Mouse (Mus musculus): ENCODE measurements around the gene Sirt7. TPM values are rescaled to one million over a fixed set of nuclear protein-coding genes. Genes with fewer than 3 reads are reported as not detected.

The Sirt7 gene
- total RNA-seq (2014; fragmentation: Nextera tagmentation) (62.8 and 79.3 TPM in 2 replicates), total RNA-seq (2017) (39.8 and 48.3 TPM in 2 replicates)

DNA sequence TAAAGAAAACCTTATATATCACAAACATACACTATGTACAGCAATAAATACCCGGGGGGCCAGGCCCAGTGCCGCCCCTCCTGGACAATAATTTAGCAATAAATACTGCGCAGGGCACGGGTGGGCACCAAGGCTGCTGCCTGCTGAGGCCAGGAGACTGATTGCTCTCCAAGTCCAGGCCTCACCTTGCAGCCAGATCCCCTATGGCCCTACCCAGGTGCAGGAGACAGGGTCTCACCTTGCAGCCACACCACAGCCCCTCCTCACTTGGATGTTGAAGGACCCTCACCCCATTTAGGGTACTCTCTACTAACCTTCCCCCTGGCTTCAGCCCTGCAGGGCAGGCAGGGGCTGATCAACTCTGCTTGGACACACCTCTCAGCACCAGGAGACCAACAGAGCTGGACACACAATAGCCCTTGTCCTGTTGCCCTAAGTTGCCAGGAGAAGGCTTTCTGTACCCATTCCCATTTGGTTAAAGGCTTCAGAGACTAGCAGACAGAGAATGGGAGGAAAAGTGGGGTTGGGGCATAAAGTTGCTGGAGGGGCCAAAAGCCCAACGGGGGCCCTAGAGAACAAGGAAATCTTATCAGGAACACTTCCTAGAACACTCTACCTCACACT, at the start of gene Sirt7:
Gene Sirt7 (minus strand): TSS at position 89 of the 624 bp plus-strand sequence.
- ATAC-seq (replicated peaks; ENCODE audit: low FRiP score, low TSS enrichment, poor library complexity, severe bottlenecking) = no peak

DNA sequence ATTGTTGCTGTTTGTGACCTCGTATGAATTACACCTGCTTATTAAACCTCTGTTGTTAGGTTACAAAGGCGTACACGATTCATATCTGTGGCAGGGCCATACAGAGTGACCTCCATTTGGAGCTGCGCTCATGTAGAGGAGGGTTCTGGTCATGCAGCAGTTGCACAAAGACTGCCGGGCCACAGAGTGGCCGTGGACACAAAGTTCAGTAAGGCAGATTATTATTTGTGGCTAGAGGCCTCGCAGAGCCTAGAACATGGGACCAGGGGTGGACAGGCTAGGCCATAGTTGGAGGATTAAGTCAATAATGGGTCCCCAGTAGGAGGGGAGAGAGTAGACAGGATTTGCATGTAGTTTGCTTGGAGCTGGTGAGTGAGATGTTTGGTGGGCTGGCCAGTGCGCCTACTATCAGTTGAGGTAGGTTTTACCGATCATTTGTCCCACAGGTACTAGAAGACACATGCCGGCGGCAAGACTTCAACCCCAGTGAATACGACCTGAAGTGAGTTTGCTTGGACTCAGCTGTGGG, 48.6 kb upstream of the Sirt7 start:
- ATAC-seq (replicated peaks; ENCODE audit: low FRiP score, low TSS enrichment, poor library complexity, severe bottlenecking) = peak; percentile 36

DNA sequence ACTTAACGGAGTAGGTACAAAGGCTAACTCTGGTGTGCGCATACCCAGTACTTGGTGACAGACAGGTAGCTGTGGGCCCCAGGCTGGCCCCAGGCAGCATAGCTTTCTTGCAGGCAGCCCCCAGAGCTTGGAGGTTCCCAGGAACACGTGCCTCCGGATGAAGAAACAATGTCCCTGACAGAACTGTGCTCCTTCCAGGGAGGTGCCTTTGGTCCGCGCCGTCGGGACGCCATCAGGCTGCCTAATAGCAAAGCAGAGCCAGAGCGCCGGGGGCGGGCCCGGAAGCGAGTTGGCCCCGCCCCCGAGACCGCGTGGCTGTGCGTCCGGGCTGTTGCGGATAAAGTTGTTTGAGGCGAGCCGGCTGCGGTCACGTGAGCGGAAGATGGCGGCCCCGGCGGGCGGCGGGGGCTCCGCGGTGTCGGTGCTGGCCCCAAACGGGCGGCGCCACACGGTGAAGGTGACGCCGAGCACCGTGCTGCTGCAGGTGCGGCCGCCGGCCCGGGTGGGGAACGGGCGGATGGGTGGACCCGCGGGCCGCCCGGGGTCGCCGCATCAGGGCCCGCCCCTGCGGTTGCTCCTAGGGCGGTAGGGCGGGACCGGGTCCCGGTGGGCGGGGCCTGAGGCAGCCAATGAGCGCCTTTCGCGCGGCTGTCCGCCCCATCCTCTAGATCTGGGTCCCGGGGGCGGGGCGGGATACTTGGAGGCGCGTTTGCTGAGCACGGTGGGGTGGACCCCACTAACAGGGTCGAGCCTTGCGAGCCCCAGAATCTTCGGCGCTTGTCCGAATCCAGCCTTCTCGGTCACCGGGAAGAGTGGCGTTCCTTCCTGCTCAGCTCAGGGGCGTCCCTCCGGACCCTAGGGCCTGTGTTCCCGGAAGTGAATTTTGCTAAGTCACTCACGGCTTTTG, 47.9 kb upstream of the Sirt7 start, which contains the start of gene Aspscr1:
Gene Aspscr1 (plus strand): TSS at position 287 of the 907 bp plus-strand sequence.
- peak; percentile 95 for ATAC-seq (replicated peaks; ENCODE audit: low FRiP score, low TSS enrichment, poor library complexity, severe bottlenecking)

DNA sequence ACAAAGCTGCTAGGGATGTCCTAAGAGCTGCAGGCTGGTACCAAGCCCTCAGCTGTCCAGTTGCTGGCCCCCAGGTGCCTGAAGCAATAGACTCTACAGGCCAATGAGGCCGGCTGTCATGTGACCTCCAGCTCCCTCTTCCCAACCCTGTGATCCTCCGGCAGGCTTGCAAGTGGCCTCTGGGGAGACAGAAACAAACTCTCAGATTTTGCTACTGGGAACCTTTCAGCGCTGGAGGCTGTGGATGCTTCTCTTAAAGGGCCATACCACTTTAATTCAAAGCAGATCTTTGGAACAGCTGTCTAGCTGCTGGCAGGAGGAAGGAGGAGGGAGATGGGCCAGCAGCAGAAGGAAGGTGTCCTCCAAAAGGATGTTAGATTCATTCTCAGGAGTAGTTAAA, 41.6 kb upstream of the Sirt7 start:
- no peak for ATAC-seq (replicated peaks; ENCODE audit: low FRiP score, low TSS enrichment, poor library complexity, severe bottlenecking)

DNA sequence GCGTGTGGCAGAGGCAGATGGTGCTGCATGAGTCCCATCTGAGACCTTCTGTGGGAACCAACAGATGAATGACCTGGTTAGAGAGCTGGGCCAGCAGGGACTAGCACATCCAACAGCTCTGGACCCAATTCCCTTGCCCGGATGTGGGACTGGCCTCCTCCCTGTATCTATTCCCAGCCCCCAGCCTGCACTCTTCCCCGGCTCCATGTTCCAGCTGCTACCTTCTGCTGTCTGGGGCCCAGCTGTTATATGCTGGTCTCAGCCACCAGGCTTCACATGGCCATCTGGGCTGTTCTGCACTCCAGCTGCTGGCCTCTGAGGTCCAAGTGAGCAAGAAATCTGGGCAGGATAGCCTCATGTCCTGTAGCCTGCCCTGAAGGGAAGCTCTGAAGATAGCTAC, 40.4 kb upstream of the Sirt7 start:
- ATAC-seq (replicated peaks; ENCODE audit: low FRiP score, low TSS enrichment, poor library complexity, severe bottlenecking) = no peak

DNA sequence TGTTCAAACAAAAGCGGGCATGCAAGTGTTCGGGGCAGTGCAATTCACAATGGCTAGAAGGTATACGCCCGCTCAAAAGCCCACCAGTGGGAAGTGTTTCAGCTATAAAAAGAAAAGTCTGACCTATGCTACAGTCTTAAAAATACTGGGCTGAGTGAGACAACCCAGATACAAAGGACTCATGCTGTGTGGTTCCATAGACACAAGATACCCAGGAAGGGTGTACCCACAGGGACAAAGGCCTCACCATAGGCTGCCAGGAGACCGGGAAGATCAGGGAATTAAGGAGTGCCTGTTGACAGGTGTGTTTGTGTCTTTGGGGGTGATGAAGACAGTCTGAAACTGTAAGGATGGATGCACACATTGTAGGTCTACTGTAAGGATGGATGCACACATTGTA, 38.7 kb upstream of the Sirt7 start:
- no peak for ATAC-seq (replicated peaks; ENCODE audit: low FRiP score, low TSS enrichment, poor library complexity, severe bottlenecking)

DNA sequence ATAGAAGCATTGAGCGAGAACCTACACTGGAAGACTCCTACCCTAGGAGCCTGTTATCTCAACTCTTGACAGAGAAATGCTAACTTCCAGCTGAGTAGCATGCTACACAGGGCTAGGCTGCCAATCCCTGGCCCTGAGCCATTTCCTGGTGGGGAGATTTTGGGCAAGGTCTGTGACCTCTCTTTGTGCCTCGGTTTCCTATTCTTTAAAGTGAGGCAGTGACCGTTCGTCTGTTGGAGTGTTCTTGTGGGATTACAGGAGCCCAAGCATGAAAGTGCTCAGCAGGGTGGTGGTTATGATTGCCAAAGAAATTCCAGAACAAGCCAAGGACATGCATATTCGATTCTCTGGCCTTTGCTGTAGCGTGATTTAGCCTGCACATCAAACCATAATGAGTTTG, 37.7 kb upstream of the Sirt7 start:
- ATAC-seq (replicated peaks; ENCODE audit: low FRiP score, low TSS enrichment, poor library complexity, severe bottlenecking) = no peak

DNA sequence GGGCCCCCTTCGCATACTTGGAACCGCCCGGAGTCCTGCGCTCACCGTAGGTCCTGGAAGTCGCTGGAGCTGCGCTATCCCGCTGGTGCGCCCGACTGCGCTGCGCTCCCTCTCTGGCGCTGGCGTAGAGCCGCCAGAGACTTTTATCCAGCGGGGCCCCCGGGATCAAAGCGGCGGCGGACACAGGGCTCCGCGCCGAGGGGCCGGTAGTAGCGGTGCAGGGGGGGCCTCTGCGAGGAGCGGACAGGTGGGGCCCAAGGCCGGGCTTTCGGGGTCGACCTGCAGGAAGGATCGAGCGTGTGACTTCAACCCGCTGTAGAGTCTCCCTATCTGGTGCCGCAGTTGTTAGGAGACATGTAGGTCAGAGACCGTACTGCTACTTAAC, 36.0 kb upstream of the Sirt7 start, which contains the start of gene Notum:
Gene Notum (minus strand): TSS at position 100 of the 385 bp plus-strand sequence.
- no peak for ATAC-seq (replicated peaks; ENCODE audit: low FRiP score, low TSS enrichment, poor library complexity, severe bottlenecking)

DNA sequence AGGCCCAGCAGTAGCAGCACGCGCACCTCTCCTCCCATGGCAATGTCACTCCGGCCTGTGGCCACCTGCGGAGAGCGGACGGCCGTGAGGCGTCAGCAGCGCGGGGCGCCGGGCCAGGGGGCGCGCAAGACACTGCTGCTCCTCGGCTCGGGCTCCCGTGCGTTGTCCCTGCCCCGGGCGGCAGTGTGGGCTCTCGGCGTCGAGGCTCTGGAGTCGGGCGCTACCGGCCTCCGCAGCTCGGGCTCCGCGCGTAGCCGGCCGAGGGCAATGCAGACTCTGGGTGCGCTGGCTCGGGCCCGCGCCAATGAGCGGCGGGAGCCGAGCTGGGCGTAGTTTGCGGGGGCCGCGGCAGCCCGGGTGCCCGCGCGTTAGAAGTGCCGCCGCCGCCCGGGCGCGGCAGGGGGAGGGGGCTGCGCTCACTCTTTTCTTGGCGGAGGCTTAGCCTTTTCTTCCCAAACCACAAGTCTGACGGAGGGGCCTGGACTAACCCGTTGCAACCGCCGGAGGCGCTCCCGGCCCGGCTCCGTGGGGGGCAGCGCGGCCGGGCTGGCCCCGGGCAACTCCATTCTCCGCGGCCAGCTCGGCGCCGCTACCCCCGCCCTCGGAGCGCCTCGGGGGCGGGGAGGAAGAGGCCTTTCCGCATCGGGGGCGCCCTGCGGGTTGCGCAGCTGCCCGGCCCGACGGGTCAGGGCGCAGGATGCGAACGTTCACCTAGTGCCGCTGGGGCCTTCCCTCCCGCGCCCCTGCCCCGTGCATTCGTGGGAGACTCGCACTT, 35.4 kb upstream of the Sirt7 start:
- ATAC-seq (replicated peaks; ENCODE audit: low FRiP score, low TSS enrichment, poor library complexity, severe bottlenecking) = no peak

DNA sequence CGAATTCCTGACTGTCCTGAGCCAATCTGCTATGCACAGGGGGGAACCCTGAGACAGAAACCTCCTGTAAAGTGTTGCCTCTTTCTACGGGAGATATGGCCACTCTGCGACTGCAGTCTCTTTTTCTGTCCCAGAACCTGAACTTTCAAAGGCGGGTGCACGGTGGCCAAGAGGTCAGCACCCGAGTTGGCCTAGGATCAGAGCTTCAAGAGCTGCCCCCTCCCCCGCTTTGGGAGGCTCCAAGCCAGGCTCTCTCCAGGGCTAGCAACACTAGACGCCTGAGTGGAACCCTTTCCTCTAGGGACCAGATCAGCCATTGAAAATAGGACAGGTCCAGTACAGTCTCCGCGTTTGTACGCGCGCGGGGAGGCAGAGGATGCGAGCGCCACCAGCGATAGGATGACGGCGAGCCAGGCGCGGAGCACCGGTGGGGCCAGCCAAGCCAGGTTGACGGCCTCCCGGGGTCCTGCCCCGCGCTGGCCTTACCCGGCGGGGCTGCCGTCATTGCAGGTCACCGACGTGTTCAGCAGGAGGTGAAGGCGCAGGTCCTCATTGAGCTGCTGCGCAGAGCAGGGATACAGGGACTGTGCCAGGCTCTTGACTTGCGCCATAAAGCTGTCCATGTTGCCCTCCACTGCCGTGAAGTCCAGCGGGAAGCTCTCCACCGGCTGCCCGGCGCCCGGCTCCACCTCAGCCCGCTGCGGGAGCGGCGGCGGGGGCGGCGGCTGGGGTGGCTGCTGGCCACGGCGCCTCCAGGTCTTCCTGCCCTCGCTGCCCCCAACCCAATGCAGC, 34.7 kb upstream of the Sirt7 start:
- no peak for ATAC-seq (replicated peaks; ENCODE audit: low FRiP score, low TSS enrichment, poor library complexity, severe bottlenecking)

DNA sequence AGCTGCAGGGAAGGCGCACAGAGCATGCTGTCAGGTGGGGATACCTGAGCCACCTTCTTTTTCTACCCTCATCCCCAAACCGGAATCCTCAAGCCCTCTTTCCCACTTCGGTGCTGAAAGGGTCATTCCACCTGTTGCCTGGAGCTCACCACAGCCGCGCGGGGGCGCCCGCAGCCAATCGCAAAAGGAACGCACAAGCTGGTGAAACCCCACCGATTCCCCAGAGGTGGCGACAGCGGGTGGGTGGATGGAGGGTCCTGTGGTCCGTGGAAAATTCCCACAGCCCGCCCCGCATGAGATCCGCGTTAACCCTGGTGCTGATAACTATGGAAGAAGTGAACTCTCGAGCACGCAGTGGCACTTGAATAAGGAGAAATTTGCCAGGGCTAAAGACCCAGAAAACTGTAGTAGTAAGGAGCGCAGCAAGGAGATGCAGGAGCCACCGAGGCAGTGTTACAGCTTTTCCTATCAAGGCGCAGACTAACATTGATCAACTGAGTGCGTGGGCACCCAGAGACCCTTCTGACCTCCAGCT, 33.9 kb upstream of the Sirt7 start:
- ATAC-seq (replicated peaks; ENCODE audit: low FRiP score, low TSS enrichment, poor library complexity, severe bottlenecking) = peak; percentile 68

DNA sequence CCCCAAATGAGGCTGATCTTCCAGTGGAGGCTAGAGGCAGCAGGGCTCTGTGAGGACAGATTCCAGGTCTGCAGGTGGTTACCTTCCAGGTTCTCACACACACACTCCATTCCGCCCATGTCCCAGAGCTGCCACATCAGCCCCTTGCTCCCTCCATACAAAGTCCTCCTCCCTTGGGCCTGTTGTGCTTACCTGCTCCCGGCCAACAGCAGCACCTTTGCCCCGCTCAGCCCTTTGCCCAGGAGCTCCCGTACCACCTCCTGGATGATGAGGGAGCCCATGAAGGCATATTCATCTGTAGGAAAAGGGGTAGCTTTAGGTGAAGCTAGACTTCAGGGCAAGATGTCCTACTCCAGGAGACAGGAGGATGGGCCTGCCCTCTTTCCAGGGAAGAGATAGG, 32.3 kb upstream of the Sirt7 start:
- ATAC-seq (replicated peaks; ENCODE audit: low FRiP score, low TSS enrichment, poor library complexity, severe bottlenecking) = no peak

DNA sequence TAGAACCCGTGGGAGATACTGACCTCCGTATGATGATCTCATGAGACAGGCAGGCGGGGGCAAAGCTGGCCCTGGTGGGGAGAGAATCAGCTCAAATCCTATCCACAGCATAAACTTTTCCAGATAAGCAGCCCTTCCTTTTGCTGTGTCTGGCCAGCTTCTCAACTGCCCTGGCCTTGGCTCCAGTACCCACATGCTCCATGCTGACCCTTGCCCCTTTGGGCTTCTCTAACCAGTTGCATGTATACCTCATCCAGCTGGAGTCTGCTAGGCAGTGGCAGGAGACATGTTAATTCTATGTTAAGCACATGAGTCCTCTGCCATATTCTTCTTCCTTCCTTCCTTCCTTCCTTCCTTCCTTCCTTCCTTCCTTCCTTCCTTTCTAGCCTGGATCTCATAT, 29.7 kb upstream of the Sirt7 start:
- no peak for ATAC-seq (replicated peaks; ENCODE audit: low FRiP score, low TSS enrichment, poor library complexity, severe bottlenecking)

DNA sequence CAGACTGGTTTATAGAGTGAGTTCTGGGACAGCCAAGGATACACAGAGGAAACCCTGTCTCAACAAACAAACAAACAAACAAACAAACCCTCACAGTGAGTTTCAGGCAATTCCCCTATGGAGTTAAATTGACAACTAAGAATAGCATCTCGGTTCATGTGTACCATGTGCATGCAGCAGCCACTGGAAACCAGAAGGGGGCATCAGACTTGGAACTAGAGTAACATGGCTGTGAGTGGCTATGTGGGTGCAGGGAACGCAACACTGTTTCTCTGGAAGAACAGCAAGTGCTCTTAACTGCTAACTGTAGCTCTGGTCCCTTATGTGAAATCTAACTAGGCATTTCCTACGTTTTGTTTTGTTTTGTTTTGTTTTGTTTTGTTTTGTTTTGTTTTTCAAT, 26.8 kb upstream of the Sirt7 start:
- ATAC-seq (replicated peaks; ENCODE audit: low FRiP score, low TSS enrichment, poor library complexity, severe bottlenecking) = no peak

DNA sequence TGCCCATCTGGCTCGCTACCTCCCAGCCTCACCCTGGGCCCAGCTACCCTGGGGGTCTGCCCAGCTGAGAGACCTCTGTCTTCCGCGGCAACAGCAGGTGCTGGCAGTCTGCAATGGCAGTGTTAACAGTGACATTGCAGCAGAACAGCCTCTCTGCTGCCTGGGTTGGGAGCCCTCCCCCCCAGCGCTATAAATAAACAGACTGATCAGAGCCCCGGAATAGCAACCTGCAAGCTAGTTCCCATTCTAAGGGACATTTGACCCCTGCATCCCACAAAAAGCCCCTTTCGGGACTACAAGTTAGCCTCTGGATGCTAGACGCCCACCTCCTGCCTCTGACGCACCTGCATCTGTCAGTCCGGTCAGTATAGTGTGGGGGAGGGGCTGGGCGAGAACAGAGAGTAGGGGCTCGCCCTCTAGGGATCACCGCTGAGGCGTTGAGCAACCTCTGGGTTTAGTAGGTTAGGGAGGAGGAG, 23.0 kb upstream of the Sirt7 start, which contains the start of gene Myadml2:
Gene Myadml2 (minus strand): TSS at position 158 of the 476 bp plus-strand sequence.
- ATAC-seq (replicated peaks; ENCODE audit: low FRiP score, low TSS enrichment, poor library complexity, severe bottlenecking) = no peak

DNA sequence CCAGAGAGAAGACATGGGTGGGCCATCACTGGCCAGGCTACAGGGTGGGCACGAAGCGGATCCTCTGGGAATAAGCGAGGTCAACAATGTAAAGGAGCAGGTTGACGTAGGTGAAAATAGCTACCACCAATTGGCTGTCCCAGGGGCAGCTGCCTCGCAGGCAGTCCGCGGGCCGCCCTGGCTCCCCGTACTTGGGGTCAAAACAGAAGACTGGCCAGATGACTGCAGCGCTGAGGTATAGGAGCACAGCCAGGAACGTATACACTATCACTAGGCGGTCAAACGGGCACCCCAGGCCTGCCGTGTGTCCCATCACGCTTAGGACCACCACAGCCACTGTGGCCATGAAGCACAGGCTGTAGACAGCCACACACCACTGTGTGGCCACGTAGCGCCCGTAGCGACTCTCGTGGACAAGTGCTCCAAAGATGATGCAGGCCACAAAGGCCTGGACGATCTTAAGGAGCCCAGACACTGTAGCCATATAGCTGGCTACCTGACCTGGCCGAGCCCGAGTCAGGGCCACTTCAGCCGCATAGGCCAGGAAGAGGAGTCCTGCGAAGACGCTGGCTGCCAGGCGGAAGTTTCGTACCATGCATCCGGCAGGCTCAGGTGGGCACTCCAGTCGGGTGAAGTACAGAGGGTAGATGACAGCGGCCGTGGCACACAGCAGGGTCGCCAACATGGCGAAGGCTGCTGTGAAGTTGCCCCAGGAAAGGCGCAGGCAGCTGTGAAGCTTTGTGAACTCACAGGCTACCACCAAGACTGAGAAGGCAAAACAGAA, 22.2 kb upstream of the Sirt7 start:
- ATAC-seq (replicated peaks; ENCODE audit: low FRiP score, low TSS enrichment, poor library complexity, severe bottlenecking) = no peak

DNA sequence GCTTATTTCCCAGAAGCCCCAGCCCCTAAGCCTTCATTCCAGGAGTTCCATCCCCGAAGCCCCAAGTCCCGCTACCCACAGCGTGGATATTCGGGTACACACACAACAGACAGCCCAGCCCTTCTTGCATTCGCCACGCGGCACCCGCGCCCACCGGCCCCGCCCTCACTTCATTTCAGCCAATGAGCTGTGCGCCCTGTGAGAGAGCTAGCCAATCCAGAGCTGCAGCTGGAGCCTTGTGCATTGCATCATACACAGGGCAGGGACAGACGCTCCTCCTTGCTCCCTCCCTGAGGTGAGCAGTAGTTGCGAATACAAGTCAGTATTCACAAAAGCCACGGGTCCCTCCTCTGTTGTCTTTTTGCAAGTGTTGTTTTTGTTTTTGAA, 18.6 kb upstream of the Sirt7 start, which contains the start of gene Pycr1:
Gene Pycr1 (minus strand): TSS at position 169 of the 387 bp plus-strand sequence.
- ATAC-seq (replicated peaks; ENCODE audit: low FRiP score, low TSS enrichment, poor library complexity, severe bottlenecking) = peak; percentile 97

Measured in megakaryocyte-erythroid progenitor cell, adult 5-6 weeks (primary cell).